Mouse (Mus musculus): ENCODE data around the gene Ccdc85c. TPM values are rescaled to one million over a fixed set of nuclear protein-coding genes. Genes with fewer than 3 reads are reported as not detected.

Gene Ccdc85c
- total and polyA plus RNA-seq, 3 experiments: 14.0 to 32.4 (median 15.2) TPM

DNA sequence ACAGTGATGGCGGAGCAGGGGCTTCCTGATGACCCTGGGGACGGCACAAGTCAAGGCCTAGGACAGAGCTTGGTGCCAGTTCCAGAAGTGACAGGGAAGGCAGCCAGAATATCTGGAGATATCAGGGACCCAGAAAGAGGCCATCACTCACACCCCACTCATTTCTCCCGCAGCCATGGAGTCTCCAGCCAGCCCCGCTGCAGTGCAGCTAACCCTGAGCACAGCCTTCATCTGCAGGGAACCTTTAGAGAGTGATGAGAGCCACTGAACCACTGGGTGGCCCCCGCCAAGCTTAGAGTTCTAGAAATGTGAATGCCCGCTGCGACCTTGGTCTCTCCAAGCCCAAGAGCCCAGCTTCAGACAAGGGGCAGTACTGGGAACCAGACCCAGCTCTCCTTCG, 26.2 kb downstream of the Ccdc85c start:
- no peak for DNase-seq (ENCODE audit: extremely low read depth)
- Histone ChIP-seq H3K9me3 (replicated peaks; ENCODE audit: low read length) (no peaks in the 10 kb centered on the region), H3K36me3 (replicated peaks in 1 of 2; ENCODE audit: control insufficient read depth in 1 of 2, insufficient read depth in 1 of 2, low read length in 1 of 2) (peaks cover 0 to 64% of the 10 kb centered on the region in 2 experiments), H3K4me3 (replicated peaks in 1 of 3; ENCODE audit: low read depth in 2 of 3, low read length in 2 of 3, poor library complexity in 1 of 3) (no peak overlapping the region), H3K4me1 (ENCODE audit: control insufficient read depth in 1 of 2, insufficient read depth in 2 of 2) (peaks cover 0 to 73% of the 10 kb centered on the region in 2 experiments; a peak in 2 of 4 replicates), H3K27ac (ENCODE audit: insufficient read depth, low read depth) (no peak overlapping the region), H3K4me2 (ENCODE audit: insufficient read depth, low read depth, poor library complexity, severe bottlenecking) (no peak overlapping the region), H3K27me3 (replicated peaks) (no peaks in the 10 kb centered on the region), H3K9ac (ENCODE audit: insufficient read depth, low read depth) (no peak overlapping the region), H3K79me2 (replicated peaks; ENCODE audit: control insufficient read depth, extremely low read depth, insufficient read depth, poor library complexity, severe bottlenecking) (no peaks in the 10 kb centered on the region)
- dilution Hi-C loops (cut with MboI; ENCODE audit: extremely low pct_ligation_motif_present, extremely low pct_unique_long_range_greater_than_20kb, low sequenced_read_pairs) (no loop called here), in situ Hi-C loops (cut with MboI; ENCODE audit: low pct_ligation_motif_present, low pct_unique_long_range_greater_than_20kb, low sequenced_read_pairs) (no loop called here)
- TF ChIP-seq CHD1 (IDR thresholded peaks at IDR 0.05; ENCODE audit: low read depth, low read length): no peak
- TF ChIP-seq E2F4 (IDR thresholded peaks at IDR 0.05; ENCODE audit: insufficient replicate concordance, low read depth, low read length): no peak
- TF ChIP-seq ZKSCAN1 (IDR thresholded peaks at IDR 0.05; ENCODE audit: borderline replicate concordance, low read depth, low read length): no peak
- TF ChIP-seq EP300 (IDR thresholded peaks at IDR 0.05; ENCODE audit: low read length): no peak
- no peak for TF ChIP-seq ZNF384 (IDR thresholded peaks at IDR 0.05; ENCODE audit: low read depth, low read length)
- no peak for TF ChIP-seq TBP (conservative IDR thresholded peaks at IDR 0.05; ENCODE audit: low read depth, low read length)
- no peak for TF ChIP-seq MXI1 (IDR thresholded peaks at IDR 0.05; ENCODE audit: low read depth, low read length)
- TF ChIP-seq NELFE (IDR thresholded peaks at IDR 0.05; ENCODE audit: low read depth, low read length): no peak
- no peak for TF ChIP-seq TCF12 (IDR thresholded peaks at IDR 0.05; ENCODE audit: low read depth, low read length)
- TF ChIP-seq RCOR1 (conservative IDR thresholded peaks at IDR 0.05; ENCODE audit: low read depth, low read length): no peak
- no peak for TF ChIP-seq CHD2 (IDR thresholded peaks at IDR 0.05; ENCODE audit: low read length)
- no peak for TF ChIP-seq MEF2A (IDR thresholded peaks at IDR 0.05; ENCODE audit: borderline replicate concordance, low read depth, low read length)
- no peak for TF ChIP-seq KAT2A (IDR thresholded peaks at IDR 0.05; ENCODE audit: insufficient replicate concordance, low read length)
- no peak for TF ChIP-seq JUND (conservative IDR thresholded peaks at IDR 0.05; ENCODE audit: low read depth, low read length)
- no peak for TF ChIP-seq NRF1 (IDR thresholded peaks at IDR 0.05; ENCODE audit: low read depth, low read length)
- TF ChIP-seq MYC (IDR thresholded peaks at IDR 0.05; ENCODE audit: low read depth, low read length): no peak
- TF ChIP-seq CTCF (conservative IDR thresholded peaks at IDR 0.05 in 1 of 2, IDR thresholded peaks at IDR 0.05 in 1 of 2; ENCODE audit: low read depth in 2 of 2, low read length in 2 of 2): no peak
- TF ChIP-seq ZMIZ1 (IDR thresholded peaks at IDR 0.05; ENCODE audit: low read depth, low read length): no peak
- no peak for TF ChIP-seq ZC3H11A (IDR thresholded peaks at IDR 0.05; ENCODE audit: low read depth, low read length)
- TF ChIP-seq RAD21 (IDR thresholded peaks at IDR 0.05; ENCODE audit: low read depth, low read length): no peak

DNA sequence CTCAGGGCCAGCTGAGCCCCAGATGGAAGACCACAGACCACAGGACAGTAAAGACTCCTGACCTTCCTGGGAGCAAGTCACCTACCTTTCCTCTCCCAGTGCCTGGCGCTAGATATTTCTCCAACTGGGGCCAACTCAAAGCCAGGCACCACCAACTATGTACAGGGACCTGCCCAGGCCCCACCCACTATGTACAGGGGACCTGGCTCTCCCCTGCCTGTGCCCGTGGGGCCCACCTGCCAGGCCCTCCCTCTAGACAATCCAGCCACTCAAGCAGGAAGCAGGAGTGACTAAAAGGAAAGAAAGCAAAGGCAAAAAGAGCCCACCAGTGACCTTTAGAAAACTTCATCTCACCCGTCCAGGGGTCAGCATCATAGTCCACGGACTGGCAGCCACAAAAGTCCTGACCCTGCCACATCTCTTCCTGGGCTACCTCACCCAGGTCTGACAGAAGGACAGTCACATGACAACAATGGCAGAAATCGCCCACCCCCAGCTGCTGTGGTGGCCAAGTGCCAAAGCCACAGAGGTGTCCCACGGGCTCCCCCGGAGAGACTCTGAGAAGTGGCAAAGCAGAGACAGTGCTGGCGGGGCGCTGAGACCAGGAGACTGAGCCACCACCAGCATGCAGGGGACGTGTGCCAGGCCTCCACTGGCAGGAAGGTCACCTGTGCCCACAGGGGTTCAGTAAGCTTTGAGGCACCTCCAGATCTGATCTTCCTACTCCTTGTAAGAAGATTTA, 28.3 kb downstream of the Ccdc85c start:
- no peaks in the 10 kb centered on the region for H3K9me3 ChIP-seq (replicated peaks; ENCODE audit: low read length)
- in situ Hi-C loops (cut with MboI; ENCODE audit: low pct_ligation_motif_present, low pct_unique_long_range_greater_than_20kb, low sequenced_read_pairs): no loop called here

More for the DNA sequence above, 28.3 kb downstream of the Ccdc85c start:
- no peak overlapping the region for H3K27ac ChIP-seq (ENCODE audit: insufficient read depth, low read depth)
- no peak overlapping the region for H3K4me2 ChIP-seq (ENCODE audit: insufficient read depth, low read depth, poor library complexity, severe bottlenecking)
- no peaks in the 10 kb centered on the region for H3K27me3 ChIP-seq (replicated peaks)
- H3K9ac ChIP-seq (ENCODE audit: insufficient read depth, low read depth): no peak overlapping the region
- peaks cover 0 to 54% of the 10 kb centered on the region in 2 experiments for H3K36me3 ChIP-seq (replicated peaks in 1 of 2; ENCODE audit: control insufficient read depth in 1 of 2, insufficient read depth in 1 of 2, low read length in 1 of 2)
- no peak for DNase-seq (ENCODE audit: extremely low read depth)
- TF ChIP-seq JUND (conservative IDR thresholded peaks at IDR 0.05; ENCODE audit: low read depth, low read length) (no peak), IRF4 (IDR thresholded peaks at IDR 0.05; ENCODE audit: low read depth, low read length) (no peak), BHLHE40 (IDR thresholded peaks at IDR 0.05; ENCODE audit: low read depth, low read length) (no peak), MEF2A (IDR thresholded peaks at IDR 0.05; ENCODE audit: borderline replicate concordance, low read depth, low read length) (no peak), HCFC1 (IDR thresholded peaks at IDR 0.05; ENCODE audit: low read depth, low read length) (no peak), UBTF (IDR thresholded peaks at IDR 0.05; ENCODE audit: low read depth, low read length) (no peak), MAZ (IDR thresholded peaks at IDR 0.05; ENCODE audit: low read depth, low read length) (no peak), NELFE (IDR thresholded peaks at IDR 0.05; ENCODE audit: low read depth, low read length) (no peak)
- H3K4me3 ChIP-seq (replicated peaks in 1 of 3; ENCODE audit: low read depth in 2 of 3, low read length in 2 of 3, poor library complexity in 1 of 3): no peak overlapping the region
- peaks cover 0 to 74% of the 10 kb centered on the region in 2 experiments; a peak in 2 of 4 replicates for H3K4me1 ChIP-seq (ENCODE audit: control insufficient read depth in 1 of 2, insufficient read depth in 2 of 2)
- dilution Hi-C loops (cut with MboI; ENCODE audit: extremely low pct_ligation_motif_present, extremely low pct_unique_long_range_greater_than_20kb, low sequenced_read_pairs): no loop called here
- H3K79me2 ChIP-seq (replicated peaks; ENCODE audit: control insufficient read depth, extremely low read depth, insufficient read depth, poor library complexity, severe bottlenecking): no peaks in the 10 kb centered on the region

Measured in CH12.LX (cell line).